Comparison of ENCODE assay signal across 8 mouse cellular contexts in genomic region chr17:32363821-32364301, GRCm38 (mm10). TPM values are rescaled to one million over a fixed set of nuclear protein-coding genes. Genes with fewer than 3 reads are reported as not detected.
DNase-seq lines count a peak whose midpoint lies in the region; ATAC-seq and TF ChIP-seq lines count a peak whose summit lies in the region.

No protein-coding gene starts in this region.

- TF ChIP-seq CTCF in kidney, adult 2 months (conservative IDR thresholded peaks at IDR 0.05; ENCODE audit: insufficient read depth, insufficient read length, low read depth, low read length): no peak
- TF ChIP-seq CTCF in G1E (IDR thresholded peaks at IDR 0.05; ENCODE audit: low read depth, low read length): no peak

- peaks cover 7% of the 10 kb centered on the region; the same call in 1 of the 2 replicates for H3K4me1 ChIP-seq in kidney, adult 2 months (ENCODE audit: control insufficient read depth, insufficient read depth, low read length)
- H3K4me1 ChIP-seq in G1E (ENCODE audit: insufficient read depth, low read depth, low read length): peaks cover 40% of the 10 kb centered on the region
- H3K4me1 ChIP-seq in forebrain, embryonic 12.5 days: peaks cover 33% of the 10 kb centered on the region
- peaks cover 33% of the 10 kb centered on the region for H3K4me1 ChIP-seq in limb, embryonic 10.5 days
- peaks cover 20% of the 10 kb centered on the region for H3K4me1 ChIP-seq in neural tube, embryonic 14.5 days (ENCODE audit: control insufficient read depth, insufficient read depth, low read length)

- H3K27me3 ChIP-seq in kidney, adult 2 months (replicated peaks; ENCODE audit: control insufficient read depth, insufficient read depth, low read length): no peaks in the 10 kb centered on the region
- H3K27me3 ChIP-seq in G1E (ENCODE audit: insufficient read depth, low read length): no peaks in the 10 kb centered on the region; the same call in 1 of the 2 replicates
- H3K27me3 ChIP-seq in forebrain, embryonic 12.5 days: no peaks in the 10 kb centered on the region
- H3K27me3 ChIP-seq in limb, embryonic 10.5 days (ENCODE audit: low read depth, poor library complexity, severe bottlenecking): no peaks in the 10 kb centered on the region
- no peaks in the 10 kb centered on the region for H3K27me3 ChIP-seq in neural tube, embryonic 14.5 days (ENCODE audit: control insufficient read depth, insufficient read depth, low read length)

- TF ChIP-seq POLR2A in kidney, adult 2 months (IDR thresholded peaks at IDR 0.05; ENCODE audit: low read depth, low read length): no peak

- H3K27ac ChIP-seq in kidney, adult 2 months (ENCODE audit: insufficient read depth, low read depth, low read length): no peak overlapping the region
- peak overlapping the region; percentile 74 for H3K27ac ChIP-seq in forebrain, embryonic 12.5 days
- peak overlapping the region; percentile 98 for H3K27ac ChIP-seq in limb, embryonic 10.5 days
- peak overlapping the region; percentile 76 for H3K27ac ChIP-seq in neural tube, embryonic 14.5 days (ENCODE audit: low read depth, low read length)

- under 1% methylated on average over 42 of the region's 50 CpGs for WGBS in kidney, adult 2 months
- WGBS in forebrain, embryonic 12.5 days: under 1% methylated on average over 26 of the region's 50 CpGs
- 3% methylated on average over 41 of the region's 50 CpGs for WGBS in limb, embryonic 10.5 days
- 2% methylated on average over 19 of the region's 50 CpGs for WGBS in neural tube, embryonic 14.5 days

- no peaks in the 10 kb centered on the region for H3K9me3 ChIP-seq in G1E (replicated peaks)
- no peaks in the 10 kb centered on the region for H3K9me3 ChIP-seq in forebrain, embryonic 12.5 days
- H3K9me3 ChIP-seq in limb, embryonic 10.5 days (replicated peaks): no peaks in the 10 kb centered on the region
- H3K9me3 ChIP-seq in neural tube, embryonic 14.5 days (ENCODE audit: control insufficient read depth, low read length): no peaks in the 10 kb centered on the region

- H3K4me3 ChIP-seq in kidney, adult 2 months (ENCODE audit: insufficient read depth, low read depth, low read length): peak overlapping the region; percentile 77
- H3K4me3 ChIP-seq in G1E (ENCODE audit: low read depth, low read length): peak overlapping the region; percentile 89
- H3K4me3 ChIP-seq in forebrain, embryonic 12.5 days (replicated peaks): peak overlapping the region; percentile 91
- H3K4me3 ChIP-seq in limb, embryonic 10.5 days: peak overlapping the region; percentile 95
- H3K4me3 ChIP-seq in neural tube, embryonic 14.5 days (ENCODE audit: low read depth, low read length): peak overlapping the region; percentile 92

- H3K4me2 ChIP-seq in forebrain, embryonic 12.5 days: peak overlapping the region; percentile 87
- H3K4me2 ChIP-seq in neural tube, embryonic 14.5 days (ENCODE audit: low read depth, low read length): peak overlapping the region; percentile 57

- no peak; the same call in 1 of the 2 replicates for ATAC-seq in G1E (ENCODE audit: extremely low read depth, insufficient number of reproducible peaks, low FRiP score, poor library complexity, severe bottlenecking)
- peak; percentile 75 for ATAC-seq in forebrain, embryonic 12.5 days (ENCODE audit: low FRiP score)
- ATAC-seq in neural tube, embryonic 14.5 days (ENCODE audit: low read depth): peak; percentile 52

- peak; percentile 33 for DNase-seq in kidney, adult 2 months
- DNase-seq in kidney, postnatal 14 days: no peak
- no peak for DNase-seq in G1E (ENCODE audit: low spot score)
- peak; percentile 58 for DNase-seq in limb, embryonic 10.5 days (ENCODE audit: low spot score)
- DNase-seq in gastrocnemius, postnatal 25 days: no peak
- DNase-seq in right cerebral cortex, postnatal 36 days (ENCODE audit: low spot score in 2 of 2): no peak

- H3K9ac ChIP-seq in forebrain, embryonic 12.5 days: peak overlapping the region; percentile 97
- peak overlapping the region; percentile 92 for H3K9ac ChIP-seq in neural tube, embryonic 14.5 days (replicated peaks; ENCODE audit: low read depth, low read length)

- no peaks in the 10 kb centered on the region; the same call in 1 of the 2 replicates for H3K36me3 ChIP-seq in kidney, adult 2 months (ENCODE audit: control insufficient read depth, insufficient read depth, low read length)
- H3K36me3 ChIP-seq in G1E (replicated peaks): peaks cover 43% of the 10 kb centered on the region
- H3K36me3 ChIP-seq in forebrain, embryonic 12.5 days (replicated peaks): peaks cover 37% of the 10 kb centered on the region
- H3K36me3 ChIP-seq in limb, embryonic 10.5 days: peaks cover 43% of the 10 kb centered on the region
- peaks cover 32% of the 10 kb centered on the region for H3K36me3 ChIP-seq in neural tube, embryonic 14.5 days (ENCODE audit: control insufficient read depth, insufficient read depth, low read length)

RNA-seq across cellular contexts. Expression of gene Akap8l, which starts 13.5 kb away (rescaled TPM):
- 71.5 and 96.4 TPM in 2 replicates for polyA plus RNA-seq in kidney, adult 2 months (2012; rRNA removed)
- total RNA-seq in G1E (2014; fragmentation: Nextera tagmentation) (57.8 and 68.8 TPM in 2 replicates), G1E (2017) (44.4 and 57.6 TPM in 2 replicates)
- 80.3 and 101 TPM in 2 replicates for polyA plus RNA-seq in G1E (2012)
- 110 TPM in 2 replicates for polyA plus RNA-seq in forebrain, embryonic 12.5 days (2016; fragmentation: Nextera tagmentation; extraction: Ambion mirVana)
- polyA plus RNA-seq in limb, embryonic 10.5 days (2016; fragmentation: Nextera tagmentation; extraction: Ambion mirVana): 84.7 and 106 TPM in 2 replicates
- 123 and 158 TPM in 2 replicates for polyA plus RNA-seq in neural tube, embryonic 14.5 days (2014; fragmentation: Nextera tagmentation; extraction: Ambion mirVana)
- total RNA-seq in gastrocnemius, postnatal 25 days (2021): 10 to 100 TPM; 26.0 to 33.3 TPM

RNA-seq across cellular contexts. Expression of gene Wiz, which starts 25.4 kb away (rescaled TPM):
- polyA plus RNA-seq in kidney, adult 2 months (2012; rRNA removed): 30.9 and 34.6 TPM in 2 replicates
- total RNA-seq in G1E (2014; fragmentation: Nextera tagmentation): 66.2 and 66.7 TPM in 2 replicates
- total RNA-seq in G1E (2017): 2.3 and 2.7 TPM in 2 replicates
- 87.8 and 88.7 TPM in 2 replicates for polyA plus RNA-seq in G1E (2012)
- polyA plus RNA-seq in forebrain, embryonic 12.5 days (2016; fragmentation: Nextera tagmentation; extraction: Ambion mirVana): 40.3 and 44.3 TPM in 2 replicates
- 36.7 and 37.2 TPM in 2 replicates for polyA plus RNA-seq in limb, embryonic 10.5 days (2016; fragmentation: Nextera tagmentation; extraction: Ambion mirVana)
- 46.2 and 46.8 TPM in 2 replicates for polyA plus RNA-seq in neural tube, embryonic 14.5 days (2014; fragmentation: Nextera tagmentation; extraction: Ambion mirVana)
- total RNA-seq in gastrocnemius, postnatal 25 days (2021): 10 to 100 TPM; 10.9 TPM

RNA-seq across cellular contexts. Expression of gene Rasal3, which starts 39.5 kb away (rescaled TPM):
- polyA plus RNA-seq in kidney, adult 2 months (2012; rRNA removed): 1.2 and 8.7 TPM in 2 replicates
- total RNA-seq in G1E (2014; fragmentation: Nextera tagmentation): 1.5 and 2.9 TPM in 2 replicates
- total RNA-seq in G1E (2017): 6.5 and 6.8 TPM in 2 replicates
- polyA plus RNA-seq in G1E (2012): 0.86 and 1.1 TPM in 2 replicates
- 0.41 and 0.77 TPM in 2 replicates for polyA plus RNA-seq in forebrain, embryonic 12.5 days (2016; fragmentation: Nextera tagmentation; extraction: Ambion mirVana)
- 0.33 and 0.53 TPM in 2 replicates for polyA plus RNA-seq in limb, embryonic 10.5 days (2016; fragmentation: Nextera tagmentation; extraction: Ambion mirVana)
- 0.41 and 0.42 TPM in 2 replicates for polyA plus RNA-seq in neural tube, embryonic 14.5 days (2014; fragmentation: Nextera tagmentation; extraction: Ambion mirVana)
- under 1 TPM in 1 of 2 experiments, not detected in 1; 0.27 TPM for total RNA-seq in gastrocnemius, postnatal 25 days (2021)

RNA-seq across cellular contexts. Expression of gene Akap8, which starts 42.8 kb away (rescaled TPM):
- 36.9 and 48.0 TPM in 2 replicates for polyA plus RNA-seq in kidney, adult 2 months (2012; rRNA removed)
- 67.3 and 80.8 TPM in 2 replicates for total RNA-seq in G1E (2014; fragmentation: Nextera tagmentation)
- total RNA-seq in G1E (2017): 119 and 132 TPM in 2 replicates
- 251 and 272 TPM in 2 replicates for polyA plus RNA-seq in G1E (2012)
- 143 and 145 TPM in 2 replicates for polyA plus RNA-seq in forebrain, embryonic 12.5 days (2016; fragmentation: Nextera tagmentation; extraction: Ambion mirVana)
- polyA plus RNA-seq in limb, embryonic 10.5 days (2016; fragmentation: Nextera tagmentation; extraction: Ambion mirVana): 142 and 157 TPM in 2 replicates
- polyA plus RNA-seq in neural tube, embryonic 14.5 days (2014; fragmentation: Nextera tagmentation; extraction: Ambion mirVana): 58.4 and 67.0 TPM in 2 replicates
- 10 to 100 TPM; 28.2 to 37.0 TPM for total RNA-seq in gastrocnemius, postnatal 25 days (2021)

Comparison
In these comparisons a context has a peak if more than half of its experiments do, and no peak if none do; other contexts are left out.
1. DNase-seq: peak in kidney, adult 2 months (single experiment) and limb, embryonic 10.5 days (single experiment); none in kidney, postnatal 14 days (single experiment), G1E (single experiment), gastrocnemius, postnatal 25 days (single experiment) and right cerebral cortex, postnatal 36 days (0 of 2).
2. Peak in every context shown above with its lines, with median percentiles within 50 percentile points of each other: H3K4me3 ChIP-seq.